Mouse (Mus musculus) lung, embryonic 16.5 days (tissue): ENCODE data around the gene Ghrl. TPM values are rescaled to one million over a fixed set of nuclear protein-coding genes. Genes with fewer than 3 reads are reported as not detected.
A peak's percentile ranks its signal among the peaks of the same experiment; 100 is the strongest.
"Not testable (repeated sequence)": the region's sequence is repeated elsewhere in the genome, so short reads cannot be mapped to it uniquely, and the experiment has no call there.

ENCODE experiments used
- ATAC-seq: fragments of 200-750 bp; cut with Nextera tagmentation; 2 replicates; pipeline ENCODE4 v1.8.0; 2017; ENCODE audit warnings: low read depth, mild to moderate bottlenecking, moderate library complexity
- H3K27ac ChIP-seq: fragments of 300-500 bp; sonication (generic); 2 replicates; pipeline ENCODE4 v1.5.1; 2014; ENCODE audit warnings: mild to moderate bottlenecking, control low read depth, low read length
- H3K27me3 ChIP-seq: fragments of 300-500 bp; sonication (generic); 2 replicates; pipeline ENCODE4 v1.6.1; 2014; ENCODE audit warnings: low read depth, low read length, mixed read lengths; ENCODE audit not compliant: control insufficient read depth, insufficient read depth
- H3K36me3 ChIP-seq: fragments of 300-500 bp; sonication (generic); 2 replicates; pipeline ENCODE4 v1.6.1; 2014; ENCODE audit warnings: low read length; ENCODE audit not compliant: control insufficient read depth, insufficient read depth
- H3K4me1 ChIP-seq: fragments of 300-500 bp; sonication (generic); replicated peaks from 2 replicates; pipeline ENCODE4 v1.6.1; 2014; ENCODE audit warnings: low read length, mixed read lengths; ENCODE audit not compliant: control insufficient read depth, insufficient read depth
- H3K4me2 ChIP-seq: fragments of 300-500 bp; sonication (generic); 2 replicates; pipeline ENCODE4 v1.6.1; 2014; ENCODE audit warnings: low read depth, low read length, control low read depth
- H3K4me3 ChIP-seq: fragments of 300-500 bp; sonication (generic); 2 replicates; pipeline ENCODE4 v1.5.1; 2014; ENCODE audit warnings: mild to moderate bottlenecking, low read length, control low read depth
- H3K9ac ChIP-seq: fragments of 300-500 bp; sonication (generic); 2 replicates; pipeline ENCODE4 v1.6.1; 2014; ENCODE audit warnings: low read length, control low read depth
- H3K9me3 ChIP-seq: fragments of 300-500 bp; sonication (generic); 2 replicates; pipeline ENCODE4 v1.6.1; 2016; ENCODE audit warnings: low read length; ENCODE audit not compliant: control insufficient read depth
- WGBS: fragments of 180-500 bp; shearing (Covaris S2); extraction: QIAGEN DNeasy Blood & Tissue Kit; methylation state at CpG from one replicate; pipeline ENCODE4 v1.1.7; 2014; 5-methylcytosine and 5-hydroxymethylcytosine counted together
- polyA plus RNA-seq: library from polyadenylated mRNA; unstranded; fragments of >200 nt; fragmentation: Nextera tagmentation; extraction: Ambion mirVana; gene quantifications from 2 replicates; pipeline ENCODE4 v1.2.1, GENCODE M21; 2015

Gene Ghrl
- polyA plus RNA-seq, 1 experiment from 2014 or later = not detected

DNA sequence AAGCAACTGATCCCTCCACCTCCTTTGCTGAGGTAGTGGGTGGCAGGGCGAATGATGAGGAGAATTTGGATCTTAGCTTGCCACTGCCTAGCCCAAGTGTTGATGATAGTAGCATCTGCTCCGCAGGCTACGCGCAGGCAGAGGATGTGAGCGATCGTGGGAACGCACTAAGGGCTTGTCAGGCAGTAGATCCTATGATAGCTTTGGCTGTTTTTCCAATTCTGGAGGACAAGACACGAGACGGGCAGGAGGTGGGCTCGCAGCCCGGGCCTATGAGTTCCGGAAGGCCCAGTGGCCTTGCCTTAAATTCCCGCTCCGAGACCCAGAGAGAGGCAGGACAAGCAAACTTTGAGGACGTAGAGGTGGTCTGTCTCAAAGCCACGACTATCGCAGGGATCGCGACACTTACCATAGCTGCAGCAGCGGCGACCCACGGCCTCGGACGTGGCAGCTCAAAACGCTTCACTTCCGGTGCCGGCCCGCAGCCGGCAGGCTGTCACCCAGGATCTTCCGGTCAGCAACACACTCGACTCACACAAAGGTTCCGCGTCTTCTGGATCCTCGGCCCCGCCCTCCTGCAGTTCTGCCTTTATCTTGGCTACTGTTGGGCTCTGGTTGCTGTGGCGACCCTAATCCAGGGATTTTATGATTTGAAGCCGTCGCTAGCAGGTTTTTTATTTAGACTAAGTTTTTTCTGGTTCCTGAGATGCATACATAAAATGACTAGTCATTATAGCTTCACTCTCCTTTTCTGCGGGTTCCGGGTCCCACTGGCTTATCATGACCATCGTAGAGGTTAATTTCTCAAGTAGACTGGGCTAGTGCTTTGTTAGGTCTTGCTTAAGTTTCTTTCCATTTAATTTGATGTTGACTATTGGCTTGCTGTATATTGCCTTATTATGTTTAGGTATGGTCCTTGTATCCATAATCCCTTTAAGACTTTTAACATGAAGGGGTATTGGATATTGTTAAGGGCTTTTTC lies 20.8 kb upstream of the Ghrl start, which contains the start of gene Sec13:
Sec13 (minus strand) TSS at position 508 of the 982 bp plus-strand sequence.
- Histone ChIP-seq H3K36me3 (peaks cover 8% of the 10 kb centered on the region), H3K9me3 (no peaks in the 10 kb centered on the region), H3K4me2 (peak within 1 kb of the TSS; percentile 85), H3K9ac (peak within 1 kb of the TSS; percentile 74), H3K27ac (peak within 1 kb of the TSS; percentile 1; the same call in 1 of the 2 replicates), H3K27me3 (no peaks in the 10 kb centered on the region), H3K4me3 (peak within 1 kb of the TSS; percentile 89), H3K4me1 (peaks cover 7% of the 10 kb centered on the region)
- 6% methylated on average over 41 of the region's 41 CpGs for WGBS
- peak; percentile 80 for ATAC-seq

DNA sequence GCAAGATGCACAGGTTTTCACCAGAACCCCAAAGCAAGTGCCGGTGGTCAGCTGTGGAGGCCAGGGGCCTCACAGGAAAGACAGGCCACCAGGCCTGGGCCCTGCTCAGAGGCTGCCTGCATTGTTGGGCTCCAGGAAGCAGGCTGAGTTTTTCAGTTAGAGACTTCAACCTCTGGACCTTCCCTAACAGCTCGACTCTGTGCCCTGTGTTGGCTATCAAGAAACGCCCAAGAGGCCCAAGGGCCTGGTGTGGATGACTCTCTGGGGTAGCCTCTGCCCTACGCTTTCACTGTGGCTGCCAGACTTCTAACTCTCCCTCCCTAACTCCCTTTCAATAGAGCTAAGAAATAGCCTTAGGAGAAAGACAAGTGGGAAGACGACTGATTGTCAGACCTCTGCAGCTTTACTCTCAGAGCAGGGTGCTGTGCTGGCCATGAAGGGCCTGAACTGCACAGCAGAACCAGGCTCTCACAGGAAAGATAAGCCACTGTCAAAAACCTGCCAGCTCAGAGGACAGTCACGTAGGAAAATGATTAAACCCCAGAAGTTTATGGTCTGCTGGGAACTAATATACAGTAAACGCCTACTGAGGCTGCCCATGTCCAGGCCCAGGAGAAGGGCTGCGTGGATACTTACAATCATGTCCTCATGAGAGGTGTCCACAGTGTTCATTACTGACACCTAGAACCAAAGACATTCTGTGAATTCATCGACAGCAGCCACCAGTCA lies 17.8 kb upstream of the Ghrl start:
- Histone ChIP-seq H3K27ac (no peak overlapping the region), H3K9ac (no peak overlapping the region), H3K27me3 (no peaks in the 10 kb centered on the region), H3K4me1 (peaks cover 7% of the 10 kb centered on the region), H3K36me3 (peaks cover 23% of the 10 kb centered on the region), H3K4me2 (no peak overlapping the region), H3K9me3 (no peaks in the 10 kb centered on the region), H3K4me3 (no peak overlapping the region)
- no peak for ATAC-seq
- 88% methylated on average over 9 of the region's 9 CpGs for WGBS

DNA sequence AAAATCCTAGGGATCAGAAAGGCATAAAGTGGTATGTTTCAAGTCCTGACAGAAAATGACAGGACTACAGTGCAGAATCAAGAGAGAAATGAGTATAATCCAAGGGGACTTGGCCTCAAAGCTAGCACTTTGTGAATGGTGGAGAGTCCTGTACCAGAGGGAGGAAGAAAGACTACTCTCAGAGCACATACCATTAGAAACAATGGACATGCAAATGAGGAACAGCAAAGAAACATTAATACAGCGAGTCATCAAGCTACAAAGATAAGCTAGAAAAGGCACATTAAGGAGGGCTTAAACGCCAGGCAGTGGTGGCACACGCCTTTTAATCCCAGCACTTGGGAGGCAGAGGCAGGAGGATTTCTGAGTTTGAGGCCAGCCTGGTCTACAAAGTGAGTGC lies 11.6 kb upstream of the Ghrl start:
- no peak for ATAC-seq
- WGBS = 92% methylated on average over 3 of the region's 3 CpGs

DNA sequence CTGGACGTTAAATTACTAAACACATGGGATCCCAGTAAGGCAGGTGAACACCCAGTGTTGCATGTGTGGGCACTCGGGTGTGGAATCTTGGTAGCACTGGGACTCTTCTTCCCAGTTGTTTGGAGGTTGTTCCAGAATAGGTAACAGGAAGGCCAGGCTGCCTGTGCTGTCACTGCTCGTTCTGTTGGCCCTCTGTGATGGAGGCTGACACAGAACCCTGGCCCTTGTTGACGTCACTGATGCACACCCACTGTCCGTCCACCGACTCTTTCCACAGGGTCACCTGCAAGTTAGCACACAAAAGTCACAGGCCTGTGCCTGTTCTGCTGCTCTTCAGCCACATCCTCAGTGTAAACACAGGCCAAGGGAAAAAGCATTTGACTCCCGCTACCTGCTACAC lies 8.5 kb upstream of the Ghrl start:
- 77% methylated on average over 7 of the region's 7 CpGs for WGBS
- Histone ChIP-seq H3K4me2 (no peak overlapping the region), H3K4me3 (no peak overlapping the region), H3K4me1 (no peaks in the 10 kb centered on the region), H3K36me3 (peaks cover 58% of the 10 kb centered on the region), H3K27me3 (no peaks in the 10 kb centered on the region), H3K9me3 (no peaks in the 10 kb centered on the region), H3K9ac (no peak overlapping the region), H3K27ac (no peak overlapping the region)
- ATAC-seq = no peak

More for the DNA sequence above, 11.6 kb upstream of the Ghrl start:
- Histone ChIP-seq H3K36me3 (peaks cover 73% of the 10 kb centered on the region), H3K9me3 (no peaks in the 10 kb centered on the region), H3K4me1 (no peaks in the 10 kb centered on the region), H3K4me3 (no peak overlapping the region), H3K4me2 (no peak overlapping the region), H3K9ac (no peak overlapping the region), H3K27ac (no peak overlapping the region), H3K27me3 (no peaks in the 10 kb centered on the region)

DNA sequence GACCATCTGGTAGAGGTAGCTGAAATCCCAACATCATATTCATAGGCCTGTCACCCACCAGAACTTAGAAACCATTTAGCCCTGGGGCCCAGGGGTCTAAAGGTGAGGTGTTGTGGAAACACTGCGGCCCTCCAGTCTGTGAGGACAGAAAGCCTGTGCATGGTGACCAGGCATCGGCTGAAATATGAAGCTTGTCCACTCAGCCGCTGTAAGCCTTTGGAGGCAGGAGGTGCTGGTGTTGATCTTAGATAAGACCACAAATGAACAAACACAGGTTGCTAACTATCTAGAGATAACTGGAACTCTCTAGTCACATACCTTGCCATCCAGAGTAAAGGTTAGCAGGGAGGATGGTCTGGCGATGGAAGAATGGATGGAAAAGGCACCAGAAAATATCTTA lies 1.4 kb upstream of the Ghrl start:
- Histone ChIP-seq H3K4me3 (no peak overlapping the region), H3K36me3 (peaks cover 4% of the 10 kb centered on the region; the same call in 1 of the 2 replicates), H3K27me3 (no peaks in the 10 kb centered on the region), H3K9me3 (no peaks in the 10 kb centered on the region), H3K9ac (no peak overlapping the region), H3K4me1 (no peaks in the 10 kb centered on the region), H3K27ac (no peak overlapping the region), H3K4me2 (no peak overlapping the region)
- ATAC-seq = no peak
- 55% methylated on average over 4 of the region's 4 CpGs for WGBS

DNA sequence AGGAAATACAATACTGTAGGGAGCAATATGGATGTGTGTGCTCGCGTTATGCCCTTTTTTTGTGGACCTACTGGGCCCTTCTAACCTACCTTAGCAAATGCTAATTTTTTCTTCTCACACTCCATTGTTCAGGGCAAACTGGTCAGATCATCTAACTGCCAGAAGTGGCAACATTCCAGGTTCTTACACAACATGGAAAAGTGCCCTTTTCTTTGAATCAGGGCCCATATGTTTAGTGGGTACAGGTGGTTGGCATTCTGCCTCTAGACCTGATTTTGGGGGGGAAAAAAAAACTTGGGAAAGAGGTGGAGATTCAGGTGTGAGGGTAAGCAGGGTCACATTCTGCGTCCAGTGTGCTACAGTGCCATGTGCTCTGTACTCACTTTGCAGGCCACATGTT lies 2.1 kb downstream of the Ghrl start:
- whole genome bisulfite sequencing = 76% methylated on average over 3 of the region's 3 CpGs

DNA sequence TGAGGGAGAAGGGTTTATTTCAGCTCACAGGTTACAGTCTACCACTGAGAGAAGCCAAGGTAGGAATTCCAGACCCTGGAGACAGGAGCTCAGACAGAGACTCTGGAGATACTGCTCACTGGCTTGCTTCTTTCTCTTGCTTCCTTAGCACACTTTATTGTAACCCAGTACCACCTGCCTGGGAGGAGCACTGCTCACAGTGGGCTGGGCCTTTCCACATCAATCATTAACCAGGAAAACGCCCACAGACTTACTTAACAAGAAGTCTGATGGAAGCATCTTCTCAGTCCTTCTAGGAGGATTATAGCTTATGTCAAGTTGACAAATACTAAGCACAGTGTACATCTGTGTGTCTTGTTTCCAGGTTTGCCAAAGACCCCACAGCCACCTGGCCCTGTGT lies 4.9 kb downstream of the Ghrl start:
- Histone ChIP-seq H3K4me1 (no peaks in the 10 kb centered on the region), H3K36me3 (peaks cover 39% of the 10 kb centered on the region), H3K27me3 (no peaks in the 10 kb centered on the region), H3K9me3 (no peaks in the 10 kb centered on the region), H3K27ac (no peak overlapping the region), H3K4me3 (no peak overlapping the region), H3K4me2 (no peak overlapping the region), H3K9ac (no peak overlapping the region)
- no peak for ATAC-seq
- WGBS = 42% methylated on average over 1 of the region's 1 CpGs

More for the DNA sequence above, 2.1 kb downstream of the Ghrl start:
- Histone ChIP-seq H3K4me1 (no peaks in the 10 kb centered on the region), H3K36me3 (peaks cover 24% of the 10 kb centered on the region), H3K4me2 (no peak overlapping the region), H3K9ac (no peak overlapping the region), H3K9me3 (no peaks in the 10 kb centered on the region), H3K27ac (no peak overlapping the region), H3K4me3 (no peak overlapping the region), H3K27me3 (no peaks in the 10 kb centered on the region)
- ATAC-seq = no peak

DNA sequence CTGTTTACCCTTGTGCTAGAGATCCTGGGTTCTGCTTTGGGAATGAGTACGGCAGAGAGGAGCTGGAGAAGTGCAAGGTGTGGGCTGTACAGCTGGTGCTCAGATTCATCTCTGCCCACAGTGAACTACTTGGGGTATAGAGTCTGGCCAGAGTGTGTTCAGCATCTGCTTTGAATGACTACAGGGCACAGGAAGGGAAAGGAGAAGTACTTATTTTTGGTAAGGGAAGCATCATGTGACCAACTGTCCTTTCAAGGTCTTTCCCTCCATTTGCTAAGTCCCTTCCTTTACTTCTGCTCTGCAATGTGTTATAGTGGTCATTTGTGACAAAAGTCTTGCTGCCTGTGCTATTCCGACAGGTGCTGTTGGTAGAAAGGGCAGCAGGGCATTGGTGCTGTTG lies 5.4 kb downstream of the Ghrl start:
- Histone ChIP-seq H3K4me3 (no peak overlapping the region), H3K9ac (no peak overlapping the region), H3K27ac (no peak overlapping the region), H3K36me3 (peaks cover 43% of the 10 kb centered on the region), H3K4me1 (no peaks in the 10 kb centered on the region), H3K4me2 (no peak overlapping the region), H3K9me3 (no peaks in the 10 kb centered on the region), H3K27me3 (no peaks in the 10 kb centered on the region)
- no peak for ATAC-seq
- 86% methylated on average over 2 of the region's 2 CpGs for WGBS

DNA sequence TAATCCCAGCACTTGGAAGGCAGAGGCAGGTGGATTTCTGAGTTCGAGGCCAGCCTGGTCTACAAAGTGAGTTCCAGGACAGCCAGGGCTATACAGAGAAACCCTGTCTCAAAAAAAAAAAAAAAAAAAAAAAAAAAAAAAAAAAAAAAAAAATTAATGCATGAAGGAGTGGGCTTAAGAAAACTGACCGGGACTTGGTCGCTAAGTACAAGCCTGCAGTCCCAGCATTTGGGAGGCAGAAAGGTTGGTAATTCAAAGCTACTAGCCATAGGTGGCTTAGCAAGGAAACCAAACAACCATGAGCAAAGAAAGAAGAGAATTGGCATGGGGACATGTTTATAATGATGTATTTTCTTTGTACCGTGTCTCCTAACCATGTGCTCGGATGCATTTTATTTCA lies 6.3 kb downstream of the Ghrl start:
- H3K36me3 ChIP-seq = peaks cover 50% of the 10 kb centered on the region
- WGBS = 82% methylated on average over 4 of the region's 5 CpGs
- H3K27ac ChIP-seq, H3K4me3 ChIP-seq, H3K4me2 ChIP-seq, H3K4me1 ChIP-seq, H3K9ac ChIP-seq, H3K27me3 ChIP-seq, H3K9me3 ChIP-seq, ATAC-seq: not testable (repeated sequence)
